Mouse (Mus musculus) CH12.LX (cell line): Measurements from ENCODE around the gene Gm10959. TPM values are rescaled to one million over a fixed set of nuclear protein-coding genes. Genes with fewer than 3 reads are reported as not detected.

Source experiments
- DNase-seq: peaks from one replicate; pipeline ENCODE4 v3.0.0-alpha.2; 2013; ENCODE audit errors: extremely low read depth
- H3K27ac ChIP-seq: 2 replicates; pipeline ENCODE4 v1.5.1; 2012; ENCODE audit warnings: low read depth, mild to moderate bottlenecking, control low read depth, moderate library complexity; ENCODE audit not compliant: insufficient read depth
- H3K27me3 ChIP-seq: replicated peaks from 2 replicates; pipeline ENCODE3; 2012; ENCODE audit warnings: inconsistent platforms
- H3K36me3 ChIP-seq, 2 experiments: replicated peaks in 1 of 2; 2 replicates each; pipeline versions ENCODE3 to v1.6.1; 2012; ENCODE audit warnings: inconsistent platforms in 1 of 2, low read length in 1 of 2, mild to moderate bottlenecking in 1 of 2, mixed read lengths in 1 of 2, moderate library complexity in 1 of 2; ENCODE audit not compliant: control insufficient read depth in 1 of 2, insufficient read depth in 1 of 2
- H3K4me1 ChIP-seq, 2 experiments: 2 replicates each; pipeline ENCODE4 v1.6.1; 2012; ENCODE audit warnings: inconsistent platforms in 1 of 2, moderate library complexity in 1 of 2; ENCODE audit not compliant: insufficient read depth in 2 of 2, control insufficient read depth in 1 of 2
- H3K4me2 ChIP-seq: 2 replicates; pipeline ENCODE4 v1.6.1; 2012; ENCODE audit warnings: low read depth, mild to moderate bottlenecking, control low read depth; ENCODE audit not compliant: poor library complexity, insufficient read depth, severe bottlenecking
- H3K4me3 ChIP-seq, 3 experiments: fragments of 150-350 bp in 1 of 3; sonication (generic) in 1 of 3; replicated peaks in 1 of 3; 2 replicates each; pipeline versions ENCODE3 to v1.5.1; 2011 to 2012; ENCODE audit warnings: low read depth in 2 of 3, low read length in 2 of 3, mild to moderate bottlenecking in 2 of 3, moderate library complexity in 2 of 3, control low read depth in 1 of 3, improper control_type of control experiment in 1 of 3, inconsistent platforms in 1 of 3, mixed read lengths in 1 of 3; ENCODE audit not compliant: poor library complexity in 1 of 3
- H3K79me2 ChIP-seq: replicated peaks from 2 replicates; pipeline ENCODE4 v1.6.1; 2012; ENCODE audit warnings: mild to moderate bottlenecking, moderate library complexity; ENCODE audit not compliant: control insufficient read depth, poor library complexity, insufficient read depth, severe bottlenecking; ENCODE audit errors: extremely low read depth
- H3K9ac ChIP-seq: 2 replicates; pipeline ENCODE4 v1.6.1; 2012; ENCODE audit warnings: low read depth, mild to moderate bottlenecking, control low read depth, moderate library complexity; ENCODE audit not compliant: insufficient read depth
- H3K9me3 ChIP-seq: replicated peaks from 2 replicates; pipeline ENCODE3; 2012; ENCODE audit warnings: low read length, inconsistent platforms, mixed read lengths
- CHD1 ChIP-seq: IDR thresholded peaks from 2 replicates; pipeline ENCODE4 v1.6.1; 2012; ENCODE audit warnings: low read depth, low read length, improper control_type of control experiment, inconsistent platforms
- CTCF ChIP-seq, 2 experiments: IDR thresholded peaks in 1 of 2; conservative IDR thresholded peaks in 1 of 2; 2 replicates each; pipeline ENCODE4 v1.5.1; 2011 to 2012; ENCODE audit warnings: low read depth in 2 of 2, low read length in 2 of 2, improper control_type of control experiment in 1 of 2, inconsistent platforms in 1 of 2, mild to moderate bottlenecking in 1 of 2, moderate library complexity in 1 of 2
- ELF1 ChIP-seq: IDR thresholded peaks from 2 replicates; pipeline ENCODE4 v1.6.1; 2014; ENCODE audit warnings: low read depth, mild to moderate bottlenecking, inconsistent platforms, low read length, improper control_type of control experiment
- EP300 ChIP-seq: IDR thresholded peaks from 2 replicates; pipeline ENCODE4 v1.6.1; 2011; ENCODE audit warnings: low read length, improper control_type of control experiment
- ETS1 ChIP-seq: conservative IDR thresholded peaks from 2 replicates; pipeline ENCODE4 v1.6.1; 2012; ENCODE audit warnings: low read depth, mild to moderate bottlenecking, inconsistent platforms, low read length, improper control_type of control experiment, moderate library complexity
- GABPA ChIP-seq: IDR thresholded peaks from 2 replicates; pipeline ENCODE4 v1.6.1; 2012; ENCODE audit warnings: low read depth, low read length, improper control_type of control experiment, inconsistent platforms; ENCODE audit not compliant: insufficient replicate concordance
- HCFC1 ChIP-seq: IDR thresholded peaks from 2 replicates; pipeline ENCODE4 v1.6.1; 2012; ENCODE audit warnings: low read depth, mild to moderate bottlenecking, inconsistent platforms, low read length, improper control_type of control experiment
- IRF4 ChIP-seq: IDR thresholded peaks from 2 replicates; pipeline ENCODE4 v1.6.1; 2014; ENCODE audit warnings: low read depth, mild to moderate bottlenecking, inconsistent platforms, low read length, improper control_type of control experiment
- JUN ChIP-seq: IDR thresholded peaks from 2 replicates; pipeline ENCODE4 v1.6.1; 2011; ENCODE audit warnings: low read depth, mild to moderate bottlenecking, low read length, improper control_type of control experiment, moderate library complexity; ENCODE audit not compliant: insufficient read depth
- JUND ChIP-seq: conservative IDR thresholded peaks from 2 replicates; pipeline ENCODE4 v1.6.1; 2011; ENCODE audit warnings: low read depth, low read length, improper control_type of control experiment
- KAT2A ChIP-seq: IDR thresholded peaks from 2 replicates; pipeline ENCODE4 v1.6.1; 2012; ENCODE audit warnings: low read length, improper control_type of control experiment, inconsistent platforms; ENCODE audit not compliant: insufficient replicate concordance
- MAFK ChIP-seq: IDR thresholded peaks from 2 replicates; pipeline ENCODE4 v1.6.1; 2011; ENCODE audit warnings: low read length, improper control_type of control experiment; ENCODE audit not compliant: insufficient replicate concordance
- MAZ ChIP-seq: IDR thresholded peaks from 2 replicates; pipeline ENCODE4 v1.6.1; 2012; ENCODE audit warnings: low read depth, mild to moderate bottlenecking, inconsistent platforms, low read length, improper control_type of control experiment, moderate library complexity
- MEF2A ChIP-seq: IDR thresholded peaks from 2 replicates; pipeline ENCODE4 v1.6.1; 2014; ENCODE audit warnings: low read depth, mild to moderate bottlenecking, inconsistent platforms, low read length, improper control_type of control experiment, borderline replicate concordance
- MXI1 ChIP-seq: IDR thresholded peaks from 2 replicates; pipeline ENCODE4 v1.6.1; 2011; ENCODE audit warnings: mild to moderate bottlenecking, low read depth, low read length, improper control_type of control experiment
- POLR2A ChIP-seq: IDR thresholded peaks from 2 replicates; pipeline ENCODE4 v1.6.1; 2011; ENCODE audit warnings: low read depth, mild to moderate bottlenecking, improper control_type of control experiment, low read length
- POLR2AphosphoS2 ChIP-seq: IDR thresholded peaks from 2 replicates; pipeline ENCODE4 v1.6.1; 2011; ENCODE audit warnings: low read depth, low read length, improper control_type of control experiment
- RAD21 ChIP-seq: IDR thresholded peaks from 2 replicates; pipeline ENCODE4 v1.6.1; 2011; ENCODE audit warnings: low read depth, mild to moderate bottlenecking, low read length, improper control_type of control experiment, moderate library complexity
- SMC3 ChIP-seq: IDR thresholded peaks from 2 replicates; pipeline ENCODE4 v1.6.1; 2011; ENCODE audit warnings: low read depth, low read length, improper control_type of control experiment
- TCF12 ChIP-seq: IDR thresholded peaks from 2 replicates; pipeline ENCODE4 v1.6.1; 2014; ENCODE audit warnings: low read depth, mild to moderate bottlenecking, inconsistent platforms, low read length, improper control_type of control experiment
- UBTF ChIP-seq: IDR thresholded peaks from 2 replicates; pipeline ENCODE4 v1.6.1; 2012; ENCODE audit warnings: low read depth, mild to moderate bottlenecking, inconsistent platforms, low read length, improper control_type of control experiment, moderate library complexity
- USF1 ChIP-seq: IDR thresholded peaks from 2 replicates; pipeline ENCODE4 v1.6.1; 2014; ENCODE audit warnings: low read depth, mild to moderate bottlenecking, inconsistent platforms, low read length, improper control_type of control experiment
- USF2 ChIP-seq: conservative IDR thresholded peaks from 2 replicates; pipeline ENCODE4 v1.6.1; 2011; ENCODE audit warnings: low read depth, low read length, improper control_type of control experiment
- ZC3H11A ChIP-seq: IDR thresholded peaks from 2 replicates; pipeline ENCODE4 v1.6.1; 2012; ENCODE audit warnings: low read depth, mild to moderate bottlenecking, inconsistent platforms, low read length, improper control_type of control experiment
- ZKSCAN1 ChIP-seq: IDR thresholded peaks from 2 replicates; pipeline ENCODE4 v1.6.1; 2012; ENCODE audit warnings: low read depth, inconsistent platforms, low read length, improper control_type of control experiment, borderline replicate concordance
- ZMIZ1 ChIP-seq: IDR thresholded peaks from 2 replicates; pipeline ENCODE4 v1.6.1; 2012; ENCODE audit warnings: low read depth, mild to moderate bottlenecking, inconsistent platforms, low read length, improper control_type of control experiment
- ZNF384 ChIP-seq: IDR thresholded peaks from 2 replicates; pipeline ENCODE4 v1.6.1; 2012; ENCODE audit warnings: low read depth, low read length, improper control_type of control experiment, inconsistent platforms
- dilution Hi-C: fragments of 300-500 bp; cut with MboI; formaldehyde crosslinking; loops from 2 replicates; pipeline ENCODE4 v1.14.3; 2020; ENCODE audit warnings: low sequenced_read_pairs; ENCODE audit not compliant: extremely low pct_unique_long_range_greater_than_20kb, extremely low pct_ligation_motif_present
- in situ Hi-C: fragments of 300-500 bp; cut with MboI; formaldehyde crosslinking; loops from 3 replicates; pipeline ENCODE4 v1.14.3; 2019; ENCODE audit warnings: low sequenced_read_pairs, low pct_ligation_motif_present, low pct_unique_long_range_greater_than_20kb, mixed read lengths
- polyA plus RNA-seq: library from polyadenylated mRNA; unstranded; fragments of >175 nt; gene quantifications from 2 replicates; pipeline ENCODE4 v1.2.1, GENCODE M21; 2012; ENCODE audit warnings: low read depth; ENCODE audit not compliant: insufficient read length
- total RNA-seq, 2 experiments: library from RNA; depleted of rRNA; stranded (reverse); fragments of 300-350 nt in 1 of 2; fragments of >200 nt in 1 of 2; gene quantifications; 2 replicates each; pipeline ENCODE4 v1.2.3; 2012 to 2014

Gm10959 gene
- total and polyA plus RNA-seq, 3 experiments: not detected

DNA sequence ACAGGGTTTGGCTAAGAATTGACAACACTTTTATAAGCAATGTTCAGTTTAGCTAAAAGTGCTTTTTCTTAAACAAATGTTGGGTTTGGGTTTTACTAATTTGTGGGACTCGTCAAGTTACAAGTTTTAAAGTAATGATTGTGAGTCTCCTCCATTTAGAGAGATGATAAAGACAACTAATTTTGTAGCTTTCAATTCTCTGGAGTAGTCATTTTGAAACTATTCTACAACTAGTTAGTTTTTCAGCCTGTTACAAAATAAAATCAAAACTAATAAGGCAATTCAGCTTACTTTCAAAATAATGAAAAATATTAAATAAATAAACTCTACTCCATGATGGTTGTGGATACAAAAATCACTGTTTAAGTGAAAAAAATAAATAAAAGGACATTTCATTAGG lies 13.3 kb upstream of the Gm10959 start:
- H3K9ac ChIP-seq: no peak overlapping the region
- no peak overlapping the region for H3K27ac ChIP-seq
- TF ChIP-seq GABPA (no peak), UBTF (no peak), TCF12 (no peak), ETS1 (no peak), JUND (peak; percentile 94), IRF4 (peak; percentile 88), MEF2A (no peak), ZNF384 (no peak), CTCF (conservative IDR thresholded peaks at IDR 0.05 in 1 of 2, IDR thresholded peaks at IDR 0.05 in 1 of 2; ENCODE audit: low read depth in 2 of 2, low read length in 2 of 2) (no peak), USF2 (no peak), RAD21 (no peak), USF1 (no peak), MAZ (no peak), JUN (peak; percentile 80), SMC3 (no peak), MXI1 (no peak), KAT2A (no peak), ZC3H11A (no peak), ELF1 (no peak), CHD1 (no peak), EP300 (peak; percentile 81), MAFK (no peak), ZMIZ1 (no peak)
- H3K4me2 ChIP-seq: no peak overlapping the region
- H3K4me1 ChIP-seq: no peaks in the 10 kb centered on the region
- peaks cover 0 to under 1% of the 10 kb centered on the region in 2 experiments for H3K36me3 ChIP-seq
- no peaks in the 10 kb centered on the region for H3K27me3 ChIP-seq
- no peaks in the 10 kb centered on the region for H3K79me2 ChIP-seq
- dilution Hi-C loops: no loop called here
- no peak for DNase-seq
- H3K9me3 ChIP-seq: no peaks in the 10 kb centered on the region
- H3K4me3 ChIP-seq: no peak overlapping the region
- in situ Hi-C loops: loop anchor here (10.0 kb wide), 2 partner anchors 172 to 222 kb away; no protein-coding TSS in a partner anchor

DNA sequence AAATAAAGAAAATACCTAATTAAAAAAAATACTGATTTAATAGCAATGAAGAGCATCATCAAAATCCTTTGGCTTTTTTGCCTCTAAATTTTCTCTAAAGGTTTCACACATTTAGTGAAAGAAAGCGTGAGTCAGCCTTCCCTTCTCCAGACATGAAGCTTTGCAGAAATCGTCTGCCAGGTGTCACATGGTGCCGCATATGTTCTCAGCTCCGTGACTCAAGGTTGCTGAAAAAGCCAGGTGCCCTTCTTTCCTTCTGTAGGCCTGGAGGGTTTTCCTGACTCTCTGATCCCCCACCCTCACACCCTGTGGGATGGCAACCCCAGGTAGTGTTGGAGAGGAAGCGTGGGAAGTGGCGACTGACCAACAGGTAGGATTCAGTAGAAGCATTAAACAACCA lies 10.6 kb upstream of the Gm10959 start:
- dilution Hi-C loops (no loop called here), in situ Hi-C loops (loop anchor here (10.0 kb wide), 2 partner anchors 175 to 225 kb away; no protein-coding TSS in a partner anchor)

More for the DNA sequence above, 10.6 kb upstream of the Gm10959 start:
- Histone ChIP-seq H3K4me3 (no peak overlapping the region), H3K4me1 (peaks cover 5 to 9% of the 10 kb centered on the region in 2 experiments; a peak in 3 of 4 replicates), H3K27ac (no peak overlapping the region), H3K9ac (no peak overlapping the region), H3K9me3 (no peaks in the 10 kb centered on the region), H3K27me3 (no peaks in the 10 kb centered on the region), H3K4me2 (no peak overlapping the region), H3K36me3 (peaks cover 0 to 13% of the 10 kb centered on the region in 2 experiments), H3K79me2 (peaks cover 11% of the 10 kb centered on the region)
- TF ChIP-seq ZC3H11A: no peak
- no peak for TF ChIP-seq ZKSCAN1
- no peak for TF ChIP-seq USF1
- TF ChIP-seq POLR2A: no peak
- TF ChIP-seq POLR2AphosphoS2: no peak
- no peak for TF ChIP-seq MAFK
- TF ChIP-seq CTCF (conservative IDR thresholded peaks at IDR 0.05 in 1 of 2, IDR thresholded peaks at IDR 0.05 in 1 of 2; ENCODE audit: low read depth in 2 of 2, low read length in 2 of 2): no peak
- no peak for TF ChIP-seq HCFC1
- DNase-seq: no peak
